8 mouse cellular contexts compared by ENCODE assay signal in genomic region chr3:95903753-95904502, GRCm38 (mm10). TPM values are rescaled to one million over a fixed set of nuclear protein-coding genes. Genes with fewer than 3 reads are reported as not detected.
A peak's percentile ranks its signal among the peaks of the same experiment; 100 is the strongest.
DNase-seq lines count a peak whose midpoint lies in the region; ATAC-seq and TF ChIP-seq lines count a peak whose summit lies in the region.

No protein-coding gene starts in this region.

- WGBS in embryonic facial prominence, embryonic 14.5 days: 6% methylated on average over 15 of the region's 15 CpGs
- WGBS in intestine, embryonic 15.5 days: 11% methylated on average over 15 of the region's 15 CpGs
- WGBS in liver, embryonic 15.5 days (ENCODE audit: insufficient replicate concordance): 9% methylated on average over 15 of the region's 15 CpGs

- no peak for TF ChIP-seq CTCF in brain, embryonic 14.5 days (IDR thresholded peaks at IDR 0.05; ENCODE audit: borderline replicate concordance, extremely low read depth, insufficient read depth, insufficient read length)

- H3K4me3 ChIP-seq in embryonic facial prominence, embryonic 14.5 days (ENCODE audit: low read depth, low read length): peak overlapping the region; percentile 37
- no peak overlapping the region for H3K4me3 ChIP-seq in intestine, embryonic 15.5 days (replicated peaks)
- peak overlapping the region; percentile 33 for H3K4me3 ChIP-seq in liver, embryonic 15.5 days (replicated peaks)

- intact Hi-C loops in left cerebral cortex, postnatal 36 days (cut with DNase I): no loop called here

- H3K9me3 ChIP-seq in embryonic facial prominence, embryonic 14.5 days (ENCODE audit: control insufficient read depth, low read length): no peaks in the 10 kb centered on the region
- H3K9me3 ChIP-seq in intestine, embryonic 15.5 days: no peaks in the 10 kb centered on the region
- no peaks in the 10 kb centered on the region for H3K9me3 ChIP-seq in liver, embryonic 15.5 days (replicated peaks)

- no peaks in the 10 kb centered on the region for H3K36me3 ChIP-seq in embryonic facial prominence, embryonic 14.5 days (ENCODE audit: control insufficient read depth, insufficient read depth, low read length)
- no peaks in the 10 kb centered on the region for H3K36me3 ChIP-seq in intestine, embryonic 15.5 days
- no peaks in the 10 kb centered on the region for H3K36me3 ChIP-seq in liver, embryonic 15.5 days (replicated peaks)

- DNase-seq in brain, embryonic 14.5 days (ENCODE audit: low read depth): peak; percentile 20
- no peak for DNase-seq in embryonic facial prominence, embryonic 14.5 days (ENCODE audit: low spot score)
- no peak for DNase-seq in right cerebral cortex, postnatal 14 days
- DNase-seq in adrenal gland, adult 18-20 months (ENCODE audit: low spot score in 2 of 2): no peak
- no peak for DNase-seq in testis, postnatal 10 days (ENCODE audit: low spot score)
- DNase-seq in left cerebral cortex, postnatal 36 days (ENCODE audit: low spot score in 2 of 2): no peak

- TF ChIP-seq POLR2A in brain, embryonic 14.5 days (IDR thresholded peaks at IDR 0.05; ENCODE audit: borderline replicate concordance, extremely low read depth, insufficient read depth, insufficient read length, poor library complexity, severe bottlenecking): no peak

- peaks cover 28% of the 10 kb centered on the region for H3K4me1 ChIP-seq in embryonic facial prominence, embryonic 14.5 days (ENCODE audit: control insufficient read depth, insufficient read depth, low read length)
- peaks cover 24% of the 10 kb centered on the region for H3K4me1 ChIP-seq in intestine, embryonic 15.5 days (replicated peaks)
- peaks cover 27% of the 10 kb centered on the region for H3K4me1 ChIP-seq in liver, embryonic 15.5 days (replicated peaks)

- peak overlapping the region; percentile 65 for H3K4me2 ChIP-seq in embryonic facial prominence, embryonic 14.5 days (ENCODE audit: low read depth, low read length)
- peak overlapping the region; percentile 62 for H3K4me2 ChIP-seq in intestine, embryonic 15.5 days (replicated peaks)
- peak overlapping the region; percentile 66 for H3K4me2 ChIP-seq in liver, embryonic 15.5 days

- H3K27me3 ChIP-seq in embryonic facial prominence, embryonic 14.5 days (replicated peaks; ENCODE audit: control insufficient read depth, insufficient read depth, low read length): no peaks in the 10 kb centered on the region
- H3K27me3 ChIP-seq in intestine, embryonic 15.5 days (replicated peaks): 0 out of 2 replicates have a peak, but pooled peaks cover 3% of the 10 kb centered on the region
- peaks cover 87% of the 10 kb centered on the region for H3K27me3 ChIP-seq in liver, embryonic 15.5 days

- no peak for ATAC-seq in embryonic facial prominence, embryonic 14.5 days (ENCODE audit: low read depth)
- ATAC-seq in intestine, embryonic 15.5 days: no peak
- peak; percentile 78 for ATAC-seq in liver, embryonic 15.5 days (ENCODE audit: insufficient read depth)

- no peak overlapping the region for H3K27ac ChIP-seq in embryonic facial prominence, embryonic 14.5 days (replicated peaks; ENCODE audit: low read depth, low read length)
- no peak overlapping the region for H3K27ac ChIP-seq in intestine, embryonic 15.5 days
- H3K27ac ChIP-seq in liver, embryonic 15.5 days (replicated peaks): peak overlapping the region; percentile 78

- H3K9ac ChIP-seq in embryonic facial prominence, embryonic 14.5 days (ENCODE audit: low read depth, low read length): peak overlapping the region; percentile 51
- H3K9ac ChIP-seq in intestine, embryonic 15.5 days: no peak overlapping the region; the same call in 1 of the 2 replicates
- H3K9ac ChIP-seq in liver, embryonic 15.5 days: peak overlapping the region; percentile 19; the same call in 1 of the 2 replicates

RNA-seq across cellular contexts. Expression of gene Car14, which starts 0.6 kb away (rescaled TPM):
- 8.6 and 9.4 TPM in 2 replicates for polyA plus RNA-seq in brain, embryonic 14.5 days (2012; rRNA removed)
- polyA plus RNA-seq in embryonic facial prominence, embryonic 14.5 days (2014; fragmentation: Nextera tagmentation; extraction: Ambion mirVana): 3.7 and 5.6 TPM in 2 replicates
- polyA plus RNA-seq in intestine, embryonic 15.5 days (2015; fragmentation: Nextera tagmentation; extraction: Ambion mirVana): 1.5 and 1.9 TPM in 2 replicates
- polyA plus RNA-seq in liver, embryonic 15.5 days (2015; fragmentation: Nextera tagmentation; extraction: Ambion mirVana): 11.8 and 15.6 TPM in 2 replicates
- total RNA-seq in adrenal gland, adult 18-20 months (2021): 1 to 10 TPM; 1.1 to 3.6 TPM
- 10 to 100 TPM in 1 of 2 experiments, 1 to 10 TPM in 1; 8.8 to 10.6 TPM for total RNA-seq in left cerebral cortex, postnatal 36 days (2021)

RNA-seq across cellular contexts. Expression of gene Aph1a, which starts 10.2 kb away (rescaled TPM):
- polyA plus RNA-seq in brain, embryonic 14.5 days (2012; rRNA removed): 102 and 129 TPM in 2 replicates
- polyA plus RNA-seq in embryonic facial prominence, embryonic 14.5 days (2014; fragmentation: Nextera tagmentation; extraction: Ambion mirVana): 36.6 and 39.5 TPM in 2 replicates
- 38.3 and 38.8 TPM in 2 replicates for polyA plus RNA-seq in intestine, embryonic 15.5 days (2015; fragmentation: Nextera tagmentation; extraction: Ambion mirVana)
- 11.8 and 13.3 TPM in 2 replicates for polyA plus RNA-seq in liver, embryonic 15.5 days (2015; fragmentation: Nextera tagmentation; extraction: Ambion mirVana)
- total RNA-seq in adrenal gland, adult 18-20 months (2021): 100 to 1,000 TPM; 103 to 120 TPM
- total RNA-seq in left cerebral cortex, postnatal 36 days (2021): 10 to 100 TPM; 61.8 to 75.2 TPM

RNA-seq across cellular contexts. Expression of gene BC028528, which starts 12.1 kb away (rescaled TPM):
- 11.4 and 12.1 TPM in 2 replicates for polyA plus RNA-seq in brain, embryonic 14.5 days (2012; rRNA removed)
- 19.3 and 20.1 TPM in 2 replicates for polyA plus RNA-seq in embryonic facial prominence, embryonic 14.5 days (2014; fragmentation: Nextera tagmentation; extraction: Ambion mirVana)
- polyA plus RNA-seq in intestine, embryonic 15.5 days (2015; fragmentation: Nextera tagmentation; extraction: Ambion mirVana): 21.3 and 22.9 TPM in 2 replicates
- polyA plus RNA-seq in liver, embryonic 15.5 days (2015; fragmentation: Nextera tagmentation; extraction: Ambion mirVana): 6.6 and 7.0 TPM in 2 replicates
- total RNA-seq in adrenal gland, adult 18-20 months (2021): 10 to 100 TPM; 12.0 to 20.3 TPM
- 1 to 10 TPM; 3.4 to 5.5 TPM for total RNA-seq in left cerebral cortex, postnatal 36 days (2021)

RNA-seq across cellular contexts. Expression of gene Ciart, which starts 21.9 kb away (rescaled TPM):
- 3.7 and 3.8 TPM in 2 replicates for polyA plus RNA-seq in brain, embryonic 14.5 days (2012; rRNA removed)
- polyA plus RNA-seq in embryonic facial prominence, embryonic 14.5 days (2014; fragmentation: Nextera tagmentation; extraction: Ambion mirVana): 4.1 and 4.4 TPM in 2 replicates
- polyA plus RNA-seq in intestine, embryonic 15.5 days (2015; fragmentation: Nextera tagmentation; extraction: Ambion mirVana): 5.6 and 5.8 TPM in 2 replicates
- polyA plus RNA-seq in liver, embryonic 15.5 days (2015; fragmentation: Nextera tagmentation; extraction: Ambion mirVana): 1.2 and 1.4 TPM in 2 replicates
- total RNA-seq in adrenal gland, adult 18-20 months (2021): 1 to 10 TPM; 2.1 to 3.2 TPM
- total RNA-seq in left cerebral cortex, postnatal 36 days (2021): 10 to 100 TPM; 18.6 to 26.6 TPM

RNA-seq across cellular contexts. Expression of gene Anp32e, which starts 25.1 kb away (rescaled TPM):
- polyA plus RNA-seq in brain, embryonic 14.5 days (2012; rRNA removed): 98.6 and 107 TPM in 2 replicates
- 62.6 and 64.2 TPM in 2 replicates for polyA plus RNA-seq in embryonic facial prominence, embryonic 14.5 days (2014; fragmentation: Nextera tagmentation; extraction: Ambion mirVana)
- 149 and 178 TPM in 2 replicates for polyA plus RNA-seq in intestine, embryonic 15.5 days (2015; fragmentation: Nextera tagmentation; extraction: Ambion mirVana)
- polyA plus RNA-seq in liver, embryonic 15.5 days (2015; fragmentation: Nextera tagmentation; extraction: Ambion mirVana): 117 and 129 TPM in 2 replicates
- 100 to 1,000 TPM in 1 of 2 experiments, 10 to 100 TPM in 1; 92.2 to 101 TPM for total RNA-seq in adrenal gland, adult 18-20 months (2021)
- 10 to 100 TPM; 87.9 to 91.2 TPM for total RNA-seq in left cerebral cortex, postnatal 36 days (2021)
